Mouse (Mus musculus) megakaryocyte, embryonic 14.5 days (primary cell): ENCODE results near the gene Ccdc8. TPM values are rescaled to one million over a fixed set of nuclear protein-coding genes. Genes with fewer than 3 reads are reported as not detected.
A peak's percentile ranks its signal among the peaks of the same experiment; 100 is the strongest.

Experiments used
- H3K27me3 ChIP-seq: replicated peaks from 2 replicates; pipeline ENCODE3; 2012; ENCODE audit warnings: inconsistent platforms
- H3K36me3 ChIP-seq: replicated peaks from 2 replicates; pipeline ENCODE3; 2012; ENCODE audit warnings: low read length, inconsistent platforms, mixed read lengths
- H3K4me1 ChIP-seq: 2 replicates; pipeline ENCODE4 v1.6.1; 2012; ENCODE audit warnings: inconsistent platforms
- H3K4me3 ChIP-seq: replicated peaks from 2 replicates; pipeline ENCODE3; 2012; ENCODE audit warnings: moderate library complexity, mild to moderate bottlenecking, inconsistent platforms
- H3K9me3 ChIP-seq: 2 replicates; pipeline ENCODE4 v1.6.1; 2012; ENCODE audit warnings: inconsistent platforms
- FLI1 ChIP-seq: IDR thresholded peaks from 2 replicates; pipeline ENCODE4 v1.6.1; 2012; ENCODE audit warnings: low read length, inconsistent platforms, mixed read lengths
- GATA1 ChIP-seq: IDR thresholded peaks from 3 replicates; pipeline ENCODE4 v1.6.1; 2012; ENCODE audit warnings: mixed read lengths, low read length, inconsistent platforms, borderline replicate concordance
- polyA plus RNA-seq: library from polyadenylated mRNA; stranded (reverse); fragments of >175 nt; gene quantifications from 2 replicates; pipeline ENCODE4 v1.2.3, GENCODE M21; 2012; ENCODE audit warnings: low replicate concordance; ENCODE audit not compliant: insufficient read depth

Ccdc8 gene
- polyA plus RNA-seq, 1 experiment: 5.3 TPM

DNA sequence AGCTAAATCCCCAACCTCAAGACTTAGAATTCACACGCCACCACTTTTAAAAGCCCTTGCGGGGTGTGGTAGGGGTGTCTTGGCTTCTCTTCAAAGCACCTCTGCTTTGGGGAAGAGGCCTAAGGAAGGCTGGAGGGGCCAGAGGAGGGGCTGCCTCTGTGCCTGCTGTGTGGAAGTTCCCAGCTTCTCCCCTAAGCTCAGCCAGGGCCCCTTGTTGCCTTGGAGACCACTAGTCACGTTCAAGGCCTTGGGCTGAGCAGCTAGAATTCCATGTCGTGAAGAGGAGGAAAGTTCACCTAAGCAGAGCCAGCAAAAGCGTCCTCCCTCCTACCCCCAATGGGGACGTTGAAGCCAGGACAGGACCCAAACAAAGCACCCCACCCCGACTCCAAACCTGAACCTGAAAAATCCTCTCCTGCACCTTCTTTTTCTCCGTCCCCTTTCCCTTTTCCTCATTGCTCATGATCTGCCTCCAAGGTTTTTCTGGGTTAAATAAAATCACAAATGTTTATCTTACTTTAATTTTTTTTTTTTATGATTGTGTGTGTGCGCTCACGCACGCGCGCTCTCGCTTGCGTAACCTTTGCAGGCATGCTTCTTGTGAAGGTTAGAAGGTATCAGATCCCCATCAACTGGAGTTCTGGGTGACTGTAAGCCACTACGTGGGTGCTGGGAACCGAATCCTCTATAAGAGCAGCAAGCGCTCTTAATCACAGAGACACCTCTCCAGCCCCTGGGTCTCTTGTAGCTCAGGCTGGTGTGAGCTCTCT lies 642 bp upstream of the Ccdc8 start:
- Histone ChIP-seq H3K4me3 (no peak overlapping the region), H3K27me3 (peaks cover 4% of the 10 kb centered on the region), H3K36me3 (peaks cover 15% of the 10 kb centered on the region), H3K9me3 (no peaks in the 10 kb centered on the region), H3K4me1 (peaks cover 67% of the 10 kb centered on the region)
- TF ChIP-seq FLI1: no peak
- no peak for TF ChIP-seq GATA1

DNA sequence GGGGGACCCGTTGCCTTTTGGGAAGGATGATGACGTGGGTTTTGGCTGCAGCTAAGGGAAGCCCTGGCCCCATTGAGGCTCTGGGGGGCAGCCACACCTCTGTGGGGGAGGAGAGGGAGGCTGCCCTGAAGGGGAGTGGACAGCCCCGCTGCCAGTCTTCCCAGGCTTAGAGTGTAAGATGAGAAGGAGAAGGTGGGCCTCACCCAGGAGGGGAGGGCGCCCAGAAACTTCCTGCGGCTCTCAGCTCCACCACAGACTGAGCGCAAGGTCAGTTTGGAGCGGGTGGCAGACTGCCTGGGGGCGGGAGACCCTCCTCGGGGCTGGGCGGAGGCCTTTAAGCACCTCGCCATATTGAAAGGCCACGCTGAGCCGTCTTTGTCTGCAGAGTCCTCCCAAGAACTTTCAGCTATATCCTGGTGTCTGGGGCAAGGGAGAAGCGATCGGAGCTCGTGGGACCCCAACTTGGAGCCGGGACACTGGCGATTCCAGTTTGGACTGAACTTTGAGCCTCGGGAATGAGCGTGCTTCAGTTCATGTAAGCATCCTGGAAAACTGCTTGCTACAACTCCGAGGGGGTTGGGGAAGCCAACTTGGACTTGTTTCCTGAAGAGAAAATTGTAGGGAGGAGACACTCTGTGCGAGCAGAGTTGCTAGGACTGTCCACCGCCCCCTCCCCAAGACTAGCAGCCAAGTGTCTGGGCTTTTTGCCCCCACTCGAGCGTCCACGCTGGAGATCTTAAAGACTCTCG lies 1.3 kb downstream of the Ccdc8 start:
- H3K27me3 ChIP-seq: peaks cover 4% of the 10 kb centered on the region
- H3K36me3 ChIP-seq: peaks cover 31% of the 10 kb centered on the region
- no peak for TF ChIP-seq GATA1
- TF ChIP-seq FLI1: no peak
- H3K4me1 ChIP-seq: peaks cover 74% of the 10 kb centered on the region
- H3K4me3 ChIP-seq: peak overlapping the region; percentile 92
- H3K9me3 ChIP-seq: no peaks in the 10 kb centered on the region

DNA sequence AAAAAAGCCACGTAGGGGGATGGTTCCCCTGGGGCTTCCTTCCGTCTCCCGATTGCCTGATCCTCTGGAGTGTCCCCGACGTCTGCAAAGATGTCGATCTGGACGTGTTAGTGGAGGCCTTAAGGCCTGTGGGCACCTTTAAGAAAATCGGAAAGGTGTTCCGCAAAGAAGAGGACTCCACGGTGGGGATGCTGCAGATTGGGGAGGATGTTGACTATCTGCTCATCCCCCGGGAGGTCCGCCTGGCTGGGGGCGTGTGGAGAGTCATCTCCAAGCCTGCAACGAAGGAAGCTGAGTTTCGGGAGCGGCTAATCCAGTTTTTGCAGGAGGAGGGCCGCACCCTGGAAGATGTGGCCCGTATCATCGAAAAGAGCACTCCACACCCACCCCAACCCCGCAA lies 1.9 kb downstream of the Ccdc8 start:
- H3K27me3 ChIP-seq: peaks cover 4% of the 10 kb centered on the region
- peak overlapping the region; percentile 92 for H3K4me3 ChIP-seq
- TF ChIP-seq GATA1 (no peak), FLI1 (no peak)
- H3K4me1 ChIP-seq: peaks cover 79% of the 10 kb centered on the region
- peaks cover 35% of the 10 kb centered on the region for H3K36me3 ChIP-seq
- H3K9me3 ChIP-seq: no peaks in the 10 kb centered on the region

DNA sequence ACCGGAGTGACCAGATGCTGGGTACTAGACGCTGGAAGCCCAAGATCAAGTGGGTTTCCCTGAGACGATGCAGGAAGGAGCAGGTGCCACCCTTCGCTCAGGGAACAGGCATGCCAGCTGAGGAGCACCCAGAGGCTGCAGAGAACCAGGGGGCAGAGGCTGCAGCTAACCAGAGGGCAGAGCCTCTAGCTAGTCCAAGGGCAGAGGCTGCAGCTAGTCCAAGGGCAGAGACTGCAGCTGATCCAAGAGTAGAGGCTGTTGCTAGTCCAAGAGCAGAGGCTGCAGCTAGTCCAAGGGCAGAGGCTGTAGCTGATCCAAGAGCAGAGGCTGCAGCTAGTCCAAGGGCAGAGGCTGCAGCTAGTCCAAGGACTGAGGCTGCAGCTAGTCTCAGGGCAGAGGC lies 2.8 kb downstream of the Ccdc8 start:
- no peak for TF ChIP-seq GATA1
- no peak for TF ChIP-seq FLI1
- H3K4me1 ChIP-seq: peaks cover 75% of the 10 kb centered on the region
- no peaks in the 10 kb centered on the region for H3K9me3 ChIP-seq
- peaks cover 4% of the 10 kb centered on the region for H3K27me3 ChIP-seq
- peak overlapping the region; percentile 92 for H3K4me3 ChIP-seq
- H3K36me3 ChIP-seq: peaks cover 45% of the 10 kb centered on the region

DNA sequence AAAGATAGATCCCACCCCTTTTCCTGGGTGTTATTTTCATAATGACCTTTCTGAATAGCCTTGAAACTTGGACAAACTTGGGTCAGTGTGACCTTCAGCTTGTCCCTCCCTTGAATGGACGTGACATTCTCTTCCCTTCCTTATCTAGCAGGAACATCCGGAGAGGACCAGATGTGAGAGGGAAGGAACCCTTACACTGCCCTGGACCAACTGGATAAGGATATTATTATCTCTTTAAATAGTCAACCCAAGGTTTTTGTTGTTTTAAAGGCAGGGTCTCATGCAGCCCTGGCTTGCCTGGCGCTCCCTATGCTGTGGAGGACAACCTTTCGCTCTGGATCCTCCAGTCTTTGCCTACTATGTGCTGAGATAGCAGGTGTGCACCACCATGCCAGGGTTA lies 6.7 kb downstream of the Ccdc8 start:
- Histone ChIP-seq H3K4me3 (peak overlapping the region; percentile 21), H3K36me3 (peaks cover 72% of the 10 kb centered on the region), H3K27me3 (peaks cover 4% of the 10 kb centered on the region)

DNA sequence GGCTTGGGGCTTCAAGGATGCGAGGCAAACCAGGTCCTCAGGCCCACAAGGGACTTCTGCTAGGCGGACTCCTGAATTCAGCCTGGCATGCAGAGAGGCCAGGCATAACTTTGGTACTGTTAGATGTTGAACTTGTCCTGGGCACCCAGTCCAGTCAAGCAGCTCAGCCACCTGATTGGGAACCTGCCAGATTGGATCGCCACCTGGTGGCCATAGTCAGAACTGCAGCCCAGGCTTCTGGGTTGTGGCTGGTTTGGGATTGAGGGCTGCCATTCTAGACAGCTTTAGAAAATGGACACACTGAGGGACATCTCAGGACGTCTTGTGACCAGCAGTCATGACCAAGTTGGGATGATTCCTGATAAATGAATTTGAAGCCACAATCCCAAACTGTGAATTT lies 7.1 kb downstream of the Ccdc8 start:
- peaks cover 75% of the 10 kb centered on the region for H3K36me3 ChIP-seq
- peaks cover 4% of the 10 kb centered on the region for H3K27me3 ChIP-seq
- H3K4me3 ChIP-seq: peak overlapping the region; percentile 21
- H3K4me1 ChIP-seq: peaks cover 79% of the 10 kb centered on the region
- TF ChIP-seq GATA1 (no peak), FLI1 (no peak)
- no peaks in the 10 kb centered on the region for H3K9me3 ChIP-seq

More for the DNA sequence above, 6.7 kb downstream of the Ccdc8 start:
- no peak for TF ChIP-seq GATA1
- no peak for TF ChIP-seq FLI1
- Histone ChIP-seq H3K4me1 (peaks cover 80% of the 10 kb centered on the region), H3K9me3 (no peaks in the 10 kb centered on the region)

DNA sequence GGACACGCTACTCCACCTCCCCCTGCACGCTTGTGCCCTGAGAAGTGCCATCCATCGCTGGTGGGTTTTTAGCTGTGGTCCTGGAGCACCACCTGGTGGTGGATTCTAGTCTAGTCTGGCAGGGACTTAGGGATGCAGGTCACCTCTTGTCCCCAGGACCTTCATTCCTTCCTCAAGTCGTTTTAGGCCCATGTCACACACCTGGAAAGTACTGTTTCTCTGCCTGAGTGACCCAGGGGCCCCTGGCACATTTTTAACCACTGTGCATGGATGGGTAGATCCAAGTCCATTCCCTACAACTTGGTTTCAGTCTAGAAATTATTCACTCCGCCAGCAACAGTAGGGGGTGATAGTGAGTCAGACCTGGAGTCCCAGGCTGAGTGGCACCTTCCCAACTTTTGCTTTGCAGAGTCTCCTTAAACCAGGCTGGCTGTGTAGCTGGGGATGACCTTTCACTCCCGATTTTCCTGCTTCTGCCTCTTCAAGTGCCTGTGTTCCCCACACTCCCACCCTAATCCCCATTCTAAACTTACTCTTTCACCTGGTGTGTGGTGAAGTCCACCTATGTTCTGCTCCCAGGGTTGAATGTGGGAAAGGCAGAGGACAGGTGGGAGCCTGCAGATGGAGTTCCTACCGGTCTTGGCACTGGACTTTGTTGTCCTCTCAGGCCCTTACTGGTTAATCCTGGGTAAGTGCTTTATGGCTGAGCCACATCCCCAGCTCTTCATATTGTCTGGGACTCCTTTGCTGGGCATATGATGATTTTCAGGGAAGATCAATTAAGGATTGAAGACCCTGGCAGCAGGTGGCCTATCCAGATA lies 10.1 kb downstream of the Ccdc8 start:
- Histone ChIP-seq H3K4me1 (peaks cover 80% of the 10 kb centered on the region), H3K27me3 (no peaks in the 10 kb centered on the region), H3K36me3 (peaks cover 87% of the 10 kb centered on the region), H3K9me3 (no peaks in the 10 kb centered on the region), H3K4me3 (no peak overlapping the region)
- TF ChIP-seq FLI1: no peak
- no peak for TF ChIP-seq GATA1

DNA sequence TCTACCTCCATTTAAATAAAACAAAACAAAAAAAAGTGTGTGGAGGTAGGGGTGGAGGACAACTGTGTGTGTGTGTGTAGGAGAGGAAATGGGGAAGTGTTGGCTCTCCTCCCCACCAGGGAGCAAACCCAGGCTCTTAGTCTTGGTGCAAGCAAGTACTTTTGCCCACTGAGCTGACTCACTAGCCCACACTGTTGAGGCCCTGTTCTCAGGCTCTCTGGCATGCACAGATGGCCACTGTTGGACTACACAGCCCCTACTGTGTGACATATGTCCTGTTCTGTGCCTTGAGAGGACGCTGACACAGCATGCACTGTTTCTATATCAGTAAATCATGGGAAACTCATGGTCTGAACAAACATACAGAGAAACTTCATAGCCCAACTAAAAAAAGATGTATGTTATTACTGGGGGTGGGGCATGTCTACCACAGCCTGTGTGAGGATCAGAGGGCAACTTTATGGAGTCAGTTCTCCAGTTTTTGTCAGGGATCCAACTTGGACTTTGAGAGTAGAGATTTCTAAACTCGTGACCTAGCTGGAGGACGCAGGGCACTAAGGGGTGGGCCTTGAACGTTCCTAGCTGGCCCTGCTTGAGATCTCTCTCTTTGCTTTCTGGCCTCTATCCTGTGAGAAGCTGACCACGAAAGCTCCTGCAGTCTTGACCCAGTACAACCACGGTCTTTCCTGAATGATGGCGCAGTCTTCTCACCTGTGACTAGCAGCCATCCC lies 10.9 kb downstream of the Ccdc8 start:
- TF ChIP-seq GATA1 (no peak), FLI1 (no peak)
- no peak overlapping the region for H3K4me3 ChIP-seq
- peaks cover 75% of the 10 kb centered on the region for H3K4me1 ChIP-seq
- H3K36me3 ChIP-seq: peaks cover 87% of the 10 kb centered on the region
- H3K27me3 ChIP-seq: no peaks in the 10 kb centered on the region
- H3K9me3 ChIP-seq: no peaks in the 10 kb centered on the region

DNA sequence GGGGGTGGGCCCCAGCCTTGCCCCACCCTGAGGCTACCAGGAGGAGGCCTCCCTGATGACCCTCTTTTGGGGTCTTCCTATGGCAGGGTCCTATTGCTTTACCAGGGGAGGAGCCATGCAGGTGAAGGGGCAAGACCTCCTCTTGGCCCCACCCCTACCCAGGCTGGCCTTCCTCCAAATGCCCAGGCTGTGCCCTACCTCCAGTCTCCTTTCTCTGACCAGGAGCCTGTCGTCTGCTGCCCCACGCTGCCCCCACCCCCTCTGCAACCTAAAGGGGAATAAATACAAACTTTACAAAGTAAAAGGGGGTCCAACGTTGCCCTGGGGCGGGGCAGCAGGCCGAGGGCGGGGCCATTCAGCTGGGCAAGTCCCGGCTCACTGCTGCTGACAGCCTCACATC lies 12.2 kb downstream of the Ccdc8 start:
- peaks cover 87% of the 10 kb centered on the region for H3K36me3 ChIP-seq

More for the DNA sequence above, 12.2 kb downstream of the Ccdc8 start:
- Histone ChIP-seq H3K27me3 (no peaks in the 10 kb centered on the region), H3K9me3 (no peaks in the 10 kb centered on the region), H3K4me3 (no peak overlapping the region), H3K4me1 (peaks cover 73% of the 10 kb centered on the region)
- TF ChIP-seq GATA1: no peak
- no peak for TF ChIP-seq FLI1
